Mouse (Mus musculus) megakaryocyte, embryonic 14.5 days (primary cell): ENCODE measurements around the gene Gimap4.

ENCODE experiments used
- FLI1 ChIP-seq: IDR thresholded peaks from 2 replicates; pipeline ENCODE4 v1.6.1; 2012; ENCODE audit warnings: low read length, inconsistent platforms, mixed read lengths
- GATA1 ChIP-seq: IDR thresholded peaks from 3 replicates; pipeline ENCODE4 v1.6.1; 2012; ENCODE audit warnings: mixed read lengths, low read length, inconsistent platforms, borderline replicate concordance

DNA sequence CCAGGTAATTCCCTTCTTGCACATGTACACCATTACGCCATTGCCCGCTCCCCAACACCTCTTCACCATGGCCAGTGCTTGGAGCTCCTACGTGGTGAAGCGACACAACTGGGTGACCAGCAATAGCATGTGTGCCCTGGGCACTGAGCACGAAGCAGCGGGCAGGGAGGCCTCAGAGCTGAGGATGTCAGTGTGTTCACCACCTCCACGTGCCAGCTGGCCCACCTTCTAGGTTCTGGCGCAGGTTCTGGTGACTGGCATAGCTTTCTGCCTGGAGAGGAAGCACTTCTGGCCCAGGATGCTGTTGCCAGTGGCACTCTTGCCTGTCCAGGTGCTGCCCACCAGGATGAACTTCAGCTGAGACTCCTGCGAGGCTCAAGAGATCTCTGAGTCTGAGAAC, 18.9 kb upstream of the Gimap4 start:
- TF ChIP-seq GATA1 (no peak), FLI1 (no peak)
